Mouse (Mus musculus) olfactory bulb, adult 2 months (tissue): ENCODE results near the gene Ccdc155. TPM values are rescaled to one million over a fixed set of nuclear protein-coding genes. Genes with fewer than 3 reads are reported as not detected.
A peak's percentile ranks its signal among the peaks of the same experiment; 100 is the strongest.

ENCODE experiments used
- H3K27ac ChIP-seq: fragments of 200-500 bp; 2 replicates; pipeline ENCODE4 v1.5.1; 2012; ENCODE audit warnings: low read depth, low read length; ENCODE audit not compliant: insufficient read depth
- H3K4me1 ChIP-seq: fragments of 200-500 bp; 2 replicates; pipeline ENCODE4 v1.6.1; 2012; ENCODE audit warnings: low read length; ENCODE audit not compliant: control insufficient read depth, insufficient read depth
- H3K4me3 ChIP-seq: fragments of 200-500 bp; 2 replicates; pipeline ENCODE4 v1.5.1; 2012; ENCODE audit warnings: mild to moderate bottlenecking, low read depth, low read length, moderate library complexity; ENCODE audit not compliant: insufficient read depth
- CTCF ChIP-seq: fragments of 200-500 bp; IDR thresholded peaks from 2 replicates; pipeline ENCODE4 v1.5.1; 2012; ENCODE audit warnings: low read depth, mild to moderate bottlenecking, low read length, moderate library complexity; ENCODE audit not compliant: insufficient read depth
- POLR2A ChIP-seq: fragments of 200-500 bp; IDR thresholded peaks from 2 replicates; pipeline ENCODE4 v1.6.1; 2012; ENCODE audit warnings: mild to moderate bottlenecking, low read depth, low read length, moderate library complexity; ENCODE audit not compliant: insufficient read depth
- WGBS: fragments of 180-500 bp; shearing (Covaris S2); methylation state at CpG from one replicate; pipeline ENCODE4 v1.1.7; 2018; 5-methylcytosine and 5-hydroxymethylcytosine counted together
- polyA plus RNA-seq: library from polyadenylated mRNA; stranded (reverse); fragments of >200 nt; gene quantifications from 2 replicates; pipeline ENCODE4 v1.2.4, GENCODE M21; 2012; ENCODE audit warnings: low replicate concordance; ENCODE audit not compliant: missing spikeins, insufficient read depth, insufficient read length

The Ccdc155 gene
- polyA plus RNA-seq, 1 experiment: not detected

GRCm38 (mm10) chr7:45135993-45136567, 68.6 kb downstream of the Ccdc155 start, which contains the start of the genes Gm45713 and Flt3l:
Gene Gm45713 (minus strand): TSS chr7:45136231.
Gene Flt3l (minus strand): TSS chr7:45136432.
- Histone ChIP-seq H3K27ac (no peak within 1 kb of the TSS), H3K4me1 (peaks cover 7% of the 10 kb centered on the region), H3K4me3 (peak within 1 kb of the TSS; percentile 66)
- 3% methylated on average over 29 of the region's 29 CpGs for WGBS
- TF ChIP-seq POLR2A: no peak
- TF ChIP-seq CTCF: peak; percentile 87

GRCm38 (mm10) chr7:45135370-45135769, 69.3 kb downstream of the Ccdc155 start:
- peak overlapping the region; percentile 66 for H3K4me3 ChIP-seq
- H3K4me1 ChIP-seq: peaks cover 7% of the 10 kb centered on the region
- TF ChIP-seq CTCF (no peak), POLR2A (no peak)
- 89% methylated on average over 3 of the region's 3 CpGs for whole genome bisulfite sequencing
- H3K27ac ChIP-seq: no peak overlapping the region

DNA sequence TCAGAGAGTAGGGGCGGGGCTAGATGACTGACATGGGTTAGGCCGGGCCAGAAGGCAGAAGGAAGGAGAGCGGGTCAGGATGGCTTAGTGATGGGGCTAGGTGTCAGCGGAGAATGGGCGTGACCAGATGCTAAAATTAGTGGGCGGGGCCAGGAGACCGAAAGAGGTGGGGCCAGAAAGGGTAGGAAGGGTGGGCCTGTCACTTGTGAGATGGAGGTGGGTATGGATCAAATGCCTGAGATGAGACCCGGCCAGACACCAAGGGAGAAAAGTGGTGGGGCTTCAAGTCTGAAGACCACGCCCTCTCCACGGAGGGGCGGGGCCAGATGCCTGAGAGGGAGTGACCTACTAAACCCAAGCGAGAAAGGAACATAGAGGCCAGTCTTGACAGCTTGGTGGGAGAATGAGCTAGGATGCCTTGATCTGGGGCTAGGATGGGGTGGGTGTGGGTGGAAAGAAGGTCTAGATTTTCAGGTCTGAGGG, 70.1 kb downstream of the Ccdc155 start:
- WGBS: 21% methylated on average over 12 of the region's 12 CpGs
- TF ChIP-seq CTCF (no peak), POLR2A (no peak)
- Histone ChIP-seq H3K27ac (no peak overlapping the region), H3K4me3 (no peak overlapping the region), H3K4me1 (peaks cover 9% of the 10 kb centered on the region)

Other genes starting within 250 kb of the Ccdc155 start
- not detected in 2 replicates for gene Cpt1c, start 230.0 kb downstream of the Ccdc155 start, polyA plus RNA-seq
- not detected in 2 replicates for gene Prmt1, start 218.3 kb downstream of the Ccdc155 start, polyA plus RNA-seq
- gene Irf3, start 207.2 kb downstream of the Ccdc155 start, polyA plus RNA-seq: not detected in 2 replicates
- not detected in 2 replicates for gene Bcl2l12, start 206.2 kb downstream of the Ccdc155 start, polyA plus RNA-seq
- gene Scaf1, start 188.5 kb downstream of the Ccdc155 start, polyA plus RNA-seq: not detected in 2 replicates
- gene Rras, start 186.9 kb downstream of the Ccdc155 start, polyA plus RNA-seq: not detected in 2 replicates
- not detected in 2 replicates for gene Prr12, start 152.0 kb downstream of the Ccdc155 start, polyA plus RNA-seq
- not detected in 2 replicates for gene Nosip, start 142.5 kb downstream of the Ccdc155 start, polyA plus RNA-seq
- gene Prrg2, start 142.2 kb downstream of the Ccdc155 start, polyA plus RNA-seq: not detected in 2 replicates
- not detected in 2 replicates for gene Rcn3, start 112.7 kb downstream of the Ccdc155 start, polyA plus RNA-seq
- not detected in 2 replicates for gene Fcgrt, start 101.0 kb downstream of the Ccdc155 start, polyA plus RNA-seq
- 657 TPM in 1 of 2 replicates, not detected in the other for gene Rps11, start 80.5 kb downstream of the Ccdc155 start, polyA plus RNA-seq
- 1,205 and 1,268 TPM in 2 replicates for gene Rpl13a, start 76.1 kb downstream of the Ccdc155 start, polyA plus RNA-seq
- not detected in 2 replicates for gene Gm45713, start 68.7 kb downstream of the Ccdc155 start, polyA plus RNA-seq
- not detected in 2 replicates for gene Flt3l, start 68.5 kb downstream of the Ccdc155 start, polyA plus RNA-seq
- not detected in 2 replicates for gene Pih1d1, start 50.6 kb downstream of the Ccdc155 start, polyA plus RNA-seq
- gene Aldh16a1, start 50.3 kb downstream of the Ccdc155 start, polyA plus RNA-seq: not detected in 2 replicates
- gene Slc17a7, start 40.9 kb downstream of the Ccdc155 start, polyA plus RNA-seq: not detected in 2 replicates
- gene Gfy, start 25.3 kb downstream of the Ccdc155 start, polyA plus RNA-seq: not detected in 2 replicates
- gene Pth2, start 23.9 kb downstream of the Ccdc155 start, polyA plus RNA-seq: not detected in 2 replicates
- gene Dkkl1, start 7.3 kb upstream of the Ccdc155 start, polyA plus RNA-seq: not detected in 2 replicates
- gene Tead2, start 10.9 kb upstream of the Ccdc155 start, polyA plus RNA-seq: not detected in 2 replicates
- not detected in 2 replicates for gene Cd37, start 34.2 kb upstream of the Ccdc155 start, polyA plus RNA-seq
- not detected in 2 replicates for gene Slc6a16, start 36.2 kb upstream of the Ccdc155 start, polyA plus RNA-seq
- not detected in 2 replicates for gene Slc6a21, start 72.6 kb upstream of the Ccdc155 start, polyA plus RNA-seq
- not detected in 2 replicates for gene Trpm4, start 128.9 kb upstream of the Ccdc155 start, polyA plus RNA-seq
- not detected in 2 replicates for gene Hrc, start 130.4 kb upstream of the Ccdc155 start, polyA plus RNA-seq
- gene Ppfia3, start 162.1 kb upstream of the Ccdc155 start, polyA plus RNA-seq: not detected in 2 replicates
- not detected in 2 replicates for gene Lin7b, start 165.7 kb upstream of the Ccdc155 start, polyA plus RNA-seq
- gene Snrnp70, start 190.8 kb upstream of the Ccdc155 start, polyA plus RNA-seq: 1,039 and 1,720 TPM in 2 replicates
- gene Kcna7, start 200.8 kb upstream of the Ccdc155 start, polyA plus RNA-seq: not detected in 2 replicates
- not detected in 2 replicates for gene Ntf5, start 208.8 kb upstream of the Ccdc155 start, polyA plus RNA-seq
- not detected in 2 replicates for gene Lhb, start 215.9 kb upstream of the Ccdc155 start, polyA plus RNA-seq
- gene Gys1, start 230.0 kb upstream of the Ccdc155 start, polyA plus RNA-seq: not detected in 2 replicates
- not detected in 2 replicates for gene Ruvbl2, start 233.2 kb upstream of the Ccdc155 start, polyA plus RNA-seq